Mouse (Mus musculus) hindbrain, embryonic 15.5 days (tissue): ENCODE measurements around the gene Eef1akmt3. TPM values are rescaled to one million over a fixed set of nuclear protein-coding genes. Genes with fewer than 3 reads are reported as not detected.

Experiments used
- ATAC-seq: fragments of 200-750 bp; cut with Nextera tagmentation; 2 replicates; pipeline ENCODE4 v1.8.0; 2017; ENCODE audit warnings: low read depth, moderate number of reproducible peaks, moderate TSS enrichment; ENCODE audit not compliant: low FRiP score
- H3K27ac ChIP-seq: fragments of 300-500 bp; sonication (generic); replicated peaks from 2 replicates; pipeline ENCODE4 v1.5.1; 2015; ENCODE audit warnings: mild to moderate bottlenecking, inconsistent platforms
- H3K27me3 ChIP-seq: fragments of 300-500 bp; sonication (generic); 2 replicates; pipeline ENCODE4 v1.6.1; 2015; ENCODE audit warnings: control low read depth, inconsistent platforms
- H3K36me3 ChIP-seq: fragments of 300-500 bp; sonication (generic); 2 replicates; pipeline ENCODE4 v1.6.1; 2015; ENCODE audit warnings: control low read depth, inconsistent platforms
- H3K4me1 ChIP-seq: fragments of 300-500 bp; sonication (generic); replicated peaks from 2 replicates; pipeline ENCODE4 v1.6.1; 2015; ENCODE audit warnings: control low read depth, inconsistent platforms
- H3K4me2 ChIP-seq: fragments of 300-500 bp; sonication (generic); 2 replicates; pipeline ENCODE4 v1.6.1; 2015; ENCODE audit warnings: moderate library complexity, mild to moderate bottlenecking, inconsistent platforms
- H3K4me3 ChIP-seq: fragments of 300-500 bp; sonication (generic); 2 replicates; pipeline ENCODE4 v1.5.1; 2015; ENCODE audit warnings: mild to moderate bottlenecking, inconsistent platforms
- H3K9ac ChIP-seq: fragments of 300-500 bp; sonication (generic); 2 replicates; pipeline ENCODE4 v1.6.1; 2015; ENCODE audit warnings: inconsistent platforms
- H3K9me3 ChIP-seq: fragments of 300-500 bp; sonication (generic); 2 replicates; pipeline ENCODE4 v1.6.1; 2016; ENCODE audit warnings: control low read depth, inconsistent platforms
- WGBS: fragments of 180-500 bp; shearing (Covaris S2); methylation state at CpG from one replicate; pipeline ENCODE4 v1.1.7; 2015; 5-methylcytosine and 5-hydroxymethylcytosine counted together
- polyA plus RNA-seq: library from polyadenylated mRNA; unstranded; fragments of >200 nt; fragmentation: Nextera tagmentation; extraction: Ambion mirVana; gene quantifications from 2 replicates; pipeline ENCODE4 v1.2.1, GENCODE M21; 2015

The Eef1akmt3 gene
- 0.14 and 0.22 TPM in 2 replicates for polyA plus RNA-seq

DNA sequence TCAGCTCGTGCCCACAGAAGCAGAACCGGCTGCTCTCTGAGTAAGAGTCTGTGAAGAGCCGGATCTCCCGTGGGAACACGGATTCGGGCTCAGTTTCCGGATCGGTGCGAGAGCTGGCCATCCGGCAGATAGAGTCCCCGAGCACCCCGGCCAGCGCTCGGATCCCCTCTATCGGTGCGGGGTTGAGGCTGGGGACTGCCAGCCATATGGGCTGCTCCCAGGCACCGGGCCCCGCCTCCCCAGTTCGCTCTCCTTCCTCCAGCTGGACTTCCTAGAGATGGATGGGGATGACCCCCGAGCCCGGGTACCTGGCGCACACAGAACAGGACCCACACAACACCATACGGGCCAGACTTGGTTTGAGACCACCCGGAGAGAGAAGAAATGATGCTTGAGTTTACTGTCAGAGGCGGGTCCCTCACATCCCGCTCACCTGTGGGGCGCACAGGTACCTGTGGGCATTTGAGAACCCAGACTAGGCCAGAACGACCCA, at the start of gene Eef1akmt3, which contains the start of gene Mettl1:
TSS of gene Eef1akmt3 (minus strand) at position 240 of the 493 bp plus-strand sequence.
TSS of gene Mettl1 (plus strand) at position 141 of the 493 bp plus-strand sequence.
- Histone ChIP-seq H3K9me3 (no peaks in the 10 kb centered on the region), H3K27me3 (peaks cover 4% of the 10 kb centered on the region), H3K9ac (peak within 1 kb of the TSS; percentile 69), H3K36me3 (no peaks in the 10 kb centered on the region), H3K4me1 (peaks cover 14% of the 10 kb centered on the region), H3K27ac (peak within 1 kb of the TSS; percentile 47), H3K4me3 (peak within 1 kb of the TSS; percentile 69), H3K4me2 (peak within 1 kb of the TSS; percentile 93)
- under 1% methylated on average over 28 of the region's 28 CpGs for WGBS
- peak; percentile 73 for ATAC-seq

DNA sequence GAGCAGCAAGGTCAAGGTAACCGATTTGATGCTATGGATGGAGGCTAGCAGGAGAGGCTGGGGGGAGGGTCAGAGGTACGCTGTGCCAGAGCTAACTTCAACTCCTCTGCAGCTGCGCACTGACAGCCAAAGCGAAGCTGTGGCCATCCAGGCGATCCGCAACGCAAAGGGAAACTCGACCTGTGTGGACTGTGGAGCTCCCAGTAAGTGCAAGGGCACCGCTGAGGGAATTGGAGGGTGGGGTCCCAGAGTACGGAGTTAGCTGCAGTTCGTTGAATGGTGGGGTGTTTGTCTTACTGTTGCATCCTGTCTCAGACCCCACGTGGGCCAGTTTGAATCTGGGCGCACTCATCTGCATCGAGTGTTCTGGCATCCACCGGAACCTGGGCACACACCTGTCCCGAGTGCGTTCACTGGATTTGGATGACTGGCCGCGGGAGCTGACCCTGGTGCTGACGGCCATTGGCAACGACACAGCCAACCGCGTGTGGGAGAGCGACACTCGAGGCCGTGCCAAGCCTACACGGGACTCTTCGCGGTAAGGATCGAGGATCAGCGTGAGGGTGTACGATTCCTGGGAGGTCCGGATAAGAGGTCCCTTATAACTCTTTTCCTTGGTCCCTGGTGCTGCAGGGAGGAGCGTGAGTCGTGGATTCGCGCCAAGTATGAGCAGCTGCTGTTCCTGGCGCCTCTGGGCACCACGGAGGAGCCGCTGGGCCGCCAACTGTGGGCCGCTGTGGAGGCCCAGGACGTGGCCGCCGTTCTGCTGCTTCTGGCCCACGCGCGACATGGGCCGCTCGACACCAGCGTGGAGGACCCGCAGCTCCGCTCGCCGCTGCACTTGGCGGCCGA, 49.5 kb upstream of the Eef1akmt3 start:
- no peak overlapping the region for H3K9ac ChIP-seq
- no peak overlapping the region for H3K27ac ChIP-seq
- 16% methylated on average over 57 of the region's 57 CpGs for WGBS
- peaks cover 32% of the 10 kb centered on the region for H3K4me1 ChIP-seq
- peaks cover 24% of the 10 kb centered on the region for H3K36me3 ChIP-seq
- H3K4me2 ChIP-seq = peak overlapping the region; percentile 44
- H3K27me3 ChIP-seq = peaks cover 51% of the 10 kb centered on the region
- H3K4me3 ChIP-seq = peak overlapping the region; percentile 18
- no peaks in the 10 kb centered on the region for H3K9me3 ChIP-seq
- ATAC-seq = no peak

DNA sequence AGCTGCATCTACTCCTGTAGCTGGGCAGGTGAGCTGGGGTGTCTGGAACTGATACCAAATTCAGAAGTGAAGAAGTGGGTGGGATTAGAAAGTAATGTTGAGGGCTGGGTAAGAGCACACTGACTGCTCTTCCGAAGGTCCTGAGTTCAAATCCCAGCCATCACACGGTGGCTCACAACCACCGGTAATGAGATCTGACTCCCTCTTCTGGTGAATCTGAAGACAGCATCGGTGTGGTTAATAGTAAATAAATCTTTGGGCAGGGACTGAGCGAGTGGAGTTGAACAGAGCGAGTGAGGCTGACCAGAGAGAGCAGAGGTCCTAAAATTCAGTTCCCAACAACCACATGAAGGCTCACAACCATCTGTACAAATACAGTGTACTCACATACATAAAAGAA, 44.3 kb upstream of the Eef1akmt3 start:
- Histone ChIP-seq H3K4me1 (peaks cover 32% of the 10 kb centered on the region), H3K4me3 (no peak overlapping the region), H3K9ac (no peak overlapping the region), H3K4me2 (no peak overlapping the region), H3K9me3 (no peaks in the 10 kb centered on the region), H3K27ac (no peak overlapping the region), H3K27me3 (peaks cover 37% of the 10 kb centered on the region), H3K36me3 (peaks cover 49% of the 10 kb centered on the region)
- 69% methylated on average over 6 of the region's 6 CpGs for WGBS
- no peak for ATAC-seq

DNA sequence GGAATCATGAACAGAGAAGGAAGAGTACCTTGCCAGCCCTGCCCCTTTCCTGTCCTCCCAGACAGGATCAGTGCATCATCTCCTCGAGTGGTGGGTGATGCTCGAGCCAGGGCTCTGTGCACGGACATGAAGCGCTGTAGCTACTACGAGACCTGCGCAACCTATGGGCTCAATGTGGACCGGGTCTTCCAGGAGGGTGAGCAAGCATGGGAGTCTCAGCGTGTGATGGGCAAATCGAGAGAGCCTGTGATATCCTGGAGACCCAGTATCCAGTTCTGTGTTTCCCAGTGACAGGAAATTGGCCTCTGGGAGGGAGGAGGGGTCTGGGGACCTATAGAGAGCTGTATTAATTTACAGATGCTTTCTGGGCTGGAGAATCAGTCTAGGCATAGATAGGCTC, 43.7 kb upstream of the Eef1akmt3 start:
- H3K36me3 ChIP-seq = peaks cover 45% of the 10 kb centered on the region
- H3K4me1 ChIP-seq = peaks cover 33% of the 10 kb centered on the region
- H3K27me3 ChIP-seq = peaks cover 31% of the 10 kb centered on the region
- 85% methylated on average over 9 of the region's 9 CpGs for WGBS
- no peak overlapping the region for H3K9ac ChIP-seq
- H3K27ac ChIP-seq = no peak overlapping the region
- H3K4me2 ChIP-seq = no peak overlapping the region
- no peak for ATAC-seq
- no peaks in the 10 kb centered on the region for H3K9me3 ChIP-seq
- H3K4me3 ChIP-seq = no peak overlapping the region

DNA sequence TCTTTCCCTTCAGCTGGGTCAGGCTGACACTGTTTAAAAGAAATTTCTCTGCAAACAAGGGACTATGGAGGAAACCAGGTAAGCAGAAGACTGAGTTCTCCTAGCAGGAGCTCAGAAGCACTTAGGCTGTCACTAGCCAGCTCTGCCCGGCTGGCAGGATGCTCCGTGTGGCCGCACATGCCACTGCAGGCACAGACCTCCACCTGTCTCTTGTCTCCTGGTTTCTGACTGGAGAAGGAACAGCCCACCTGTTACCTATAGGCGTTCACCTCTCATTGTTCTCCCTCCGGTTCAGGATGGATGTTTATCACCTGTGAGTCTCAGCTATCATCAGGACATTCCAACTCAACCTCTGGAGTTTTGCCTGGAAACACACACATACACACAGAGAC, 42.6 kb upstream of the Eef1akmt3 start:
- H3K4me2 ChIP-seq = no peak overlapping the region
- peaks cover 37% of the 10 kb centered on the region for H3K4me1 ChIP-seq
- no peak for ATAC-seq
- H3K4me3 ChIP-seq = no peak overlapping the region
- H3K27me3 ChIP-seq = peaks cover 20% of the 10 kb centered on the region
- no peak overlapping the region for H3K9ac ChIP-seq
- H3K27ac ChIP-seq = no peak overlapping the region
- peaks cover 44% of the 10 kb centered on the region for H3K36me3 ChIP-seq
- 56% methylated on average over 5 of the region's 5 CpGs for WGBS
- no peaks in the 10 kb centered on the region for H3K9me3 ChIP-seq

DNA sequence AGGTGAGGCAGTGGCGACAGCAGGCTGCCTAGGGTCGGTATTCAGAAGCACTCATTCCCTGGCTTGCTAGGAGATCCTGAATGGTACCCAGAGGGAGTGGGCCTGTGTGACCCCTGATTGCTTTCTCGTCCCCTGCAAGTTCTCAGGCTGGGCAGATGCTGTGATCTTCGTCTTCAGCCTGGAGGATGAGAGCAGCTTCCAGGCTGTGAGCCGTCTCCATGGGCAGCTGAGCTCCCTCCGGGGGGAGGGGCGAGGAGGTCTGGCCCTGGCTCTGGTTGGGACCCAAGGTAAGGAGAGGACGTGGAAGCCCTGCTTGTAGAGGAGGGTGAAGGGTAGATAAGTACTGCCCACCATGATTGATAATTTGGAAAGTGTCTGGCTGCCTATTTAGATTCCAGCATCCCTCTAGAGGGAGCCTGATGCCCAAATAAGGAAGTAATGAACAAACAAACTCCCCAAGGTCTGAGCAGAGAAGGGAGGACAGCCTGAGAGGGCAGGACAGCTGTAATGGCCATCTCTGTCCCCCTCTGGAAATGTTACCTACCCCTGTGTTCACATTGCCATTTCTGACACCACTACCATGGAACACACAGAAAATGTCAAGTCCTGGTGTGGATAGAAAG, 42.1 kb upstream of the Eef1akmt3 start:
- no peaks in the 10 kb centered on the region for H3K9me3 ChIP-seq
- 30% methylated on average over 8 of the region's 8 CpGs for WGBS
- H3K9ac ChIP-seq = no peak overlapping the region
- peaks cover 39% of the 10 kb centered on the region for H3K4me1 ChIP-seq
- H3K4me2 ChIP-seq = no peak overlapping the region
- peaks cover 41% of the 10 kb centered on the region for H3K36me3 ChIP-seq
- H3K27me3 ChIP-seq = peaks cover 16% of the 10 kb centered on the region
- H3K27ac ChIP-seq = no peak overlapping the region
- no peak overlapping the region for H3K4me3 ChIP-seq
- no peak for ATAC-seq

DNA sequence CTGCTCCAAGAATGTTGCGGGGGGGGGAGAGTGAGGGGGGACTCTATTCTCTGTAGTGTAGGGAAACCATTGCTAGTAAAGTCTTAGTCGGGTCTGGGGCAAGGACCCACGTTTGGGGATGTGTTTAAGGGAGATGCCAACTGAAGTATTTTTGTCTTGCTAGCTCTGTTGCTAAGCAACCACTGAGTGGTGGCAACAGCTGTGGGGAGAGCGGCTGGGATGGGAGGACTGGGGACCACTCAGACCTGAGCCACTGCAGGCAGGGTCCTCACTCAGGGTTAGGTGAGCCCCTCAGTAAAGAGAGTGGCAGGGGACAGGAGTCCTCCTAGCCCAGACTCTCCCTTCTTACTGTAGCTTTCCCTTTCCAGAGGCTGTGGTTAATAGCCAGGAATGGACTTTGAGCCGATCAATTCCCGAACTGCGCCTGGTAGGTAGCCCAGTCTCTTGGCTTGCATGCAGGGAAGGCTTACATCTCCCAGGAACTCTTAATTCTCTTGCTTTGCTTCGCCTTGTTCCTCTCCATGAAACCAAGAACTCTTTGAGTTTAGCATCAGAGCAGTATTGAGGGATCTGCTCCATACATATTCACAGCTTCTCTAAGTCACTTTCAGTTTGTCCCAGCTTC, 40.8 kb upstream of the Eef1akmt3 start:
- Histone ChIP-seq H3K27me3 (peaks cover 3% of the 10 kb centered on the region), H3K4me2 (peak overlapping the region; percentile 94), H3K4me3 (peak overlapping the region; percentile 91), H3K27ac (no peak overlapping the region), H3K4me1 (peaks cover 52% of the 10 kb centered on the region), H3K9me3 (no peaks in the 10 kb centered on the region), H3K36me3 (peaks cover 28% of the 10 kb centered on the region), H3K9ac (0 out of 2 replicates have a peak overlapping the region, but pooled peaks have one; percentile 90)
- WGBS = 27% methylated on average over 8 of the region's 8 CpGs
- ATAC-seq = no peak

DNA sequence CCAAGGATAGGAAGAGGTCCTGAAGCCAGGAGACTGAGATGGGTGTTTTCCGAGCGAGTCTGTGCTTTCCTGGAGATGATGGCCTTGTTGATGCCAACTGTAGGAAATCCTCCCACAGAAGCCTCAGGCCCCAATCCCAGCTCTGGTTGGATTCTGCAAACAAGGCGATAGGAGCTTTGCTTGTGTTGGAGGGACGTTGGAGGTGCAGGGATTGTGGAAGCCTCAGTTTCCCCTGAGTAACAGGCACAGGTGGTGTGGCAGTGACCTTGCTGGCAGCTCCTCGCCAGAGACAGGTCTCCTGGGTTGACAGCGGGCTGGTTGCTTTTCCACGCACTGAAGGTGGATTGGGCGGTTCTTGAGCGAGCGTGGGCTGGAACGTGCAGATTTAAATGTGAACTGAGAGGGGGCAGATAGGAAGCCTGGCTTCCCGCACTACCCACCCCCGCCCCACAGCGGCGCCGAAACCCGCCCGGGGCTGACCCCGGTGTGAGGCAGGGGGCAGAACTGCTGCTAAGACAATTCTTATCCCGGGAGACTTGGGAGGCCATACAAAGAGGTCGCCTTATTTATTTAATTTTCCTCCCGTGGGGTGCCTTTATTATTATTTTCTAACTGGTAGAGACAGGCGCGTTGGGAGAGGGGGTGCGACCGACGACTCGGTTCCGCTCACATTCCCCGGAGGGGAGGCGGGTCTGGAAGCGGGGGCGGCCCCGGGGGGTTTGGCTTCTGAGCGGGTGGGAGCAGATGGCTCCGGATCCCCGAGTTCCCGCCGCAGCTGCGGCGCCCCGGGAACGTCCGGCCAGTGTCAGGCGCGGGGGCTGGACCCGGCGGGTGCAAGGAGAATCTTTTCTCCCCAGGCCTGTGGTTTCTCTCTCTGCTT, 39.8 kb upstream of the Eef1akmt3 start:
- Histone ChIP-seq H3K9me3 (no peaks in the 10 kb centered on the region), H3K4me2 (peak overlapping the region; percentile 94), H3K27ac (peak overlapping the region; percentile 36; the same call in 1 of the 2 replicates), H3K36me3 (peaks cover 26% of the 10 kb centered on the region), H3K4me3 (peak overlapping the region; percentile 91), H3K9ac (peak overlapping the region; percentile 90), H3K27me3 (no peaks in the 10 kb centered on the region), H3K4me1 (peaks cover 56% of the 10 kb centered on the region)
- WGBS = 1% methylated on average over 48 of the region's 48 CpGs
- ATAC-seq = no peak

DNA sequence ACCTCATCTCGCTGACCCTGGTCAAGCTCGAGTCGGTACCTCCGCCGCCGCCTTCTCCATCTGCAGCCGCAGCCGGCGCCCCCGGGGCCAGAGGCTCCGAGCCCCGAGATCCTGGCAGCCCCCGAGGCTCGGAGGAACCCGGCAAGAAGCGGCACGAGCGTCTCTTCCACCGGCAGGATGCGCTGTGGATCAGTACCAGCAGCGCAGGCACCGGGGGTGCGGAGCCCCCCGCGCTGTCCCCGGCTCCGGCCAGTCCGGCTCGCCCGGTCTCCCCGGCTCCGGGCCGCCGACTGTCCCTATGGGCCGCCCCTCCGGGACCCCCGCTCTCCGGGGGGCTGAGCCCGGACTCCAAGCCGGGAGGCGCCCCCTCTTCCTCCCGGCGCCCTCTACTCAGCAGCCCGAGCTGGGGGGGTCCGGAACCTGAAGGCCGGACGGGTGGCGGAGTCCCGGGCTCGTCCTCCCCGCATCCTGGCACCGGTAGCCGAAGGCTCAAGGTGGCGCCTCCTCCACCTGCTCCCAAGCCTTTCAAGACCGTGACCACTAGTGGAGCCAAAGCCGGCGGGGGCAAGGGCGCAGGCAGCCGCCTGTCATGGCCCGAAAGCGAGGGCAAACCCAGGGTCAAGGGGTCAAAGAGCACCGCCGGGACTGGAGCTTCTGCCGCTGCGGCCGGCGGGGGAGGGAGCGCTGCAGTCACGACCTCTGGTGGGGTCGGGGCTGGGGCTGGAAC, 38.5 kb upstream of the Eef1akmt3 start:
- Histone ChIP-seq H3K9me3 (no peaks in the 10 kb centered on the region), H3K4me3 (peak overlapping the region; percentile 91), H3K27me3 (no peaks in the 10 kb centered on the region), H3K4me2 (peak overlapping the region; percentile 94), H3K4me1 (peaks cover 58% of the 10 kb centered on the region), H3K27ac (peak overlapping the region; percentile 93), H3K36me3 (peaks cover 20% of the 10 kb centered on the region), H3K9ac (peak overlapping the region; percentile 90)
- 1% methylated on average over 50 of the region's 70 CpGs for WGBS
- ATAC-seq = no peak

DNA sequence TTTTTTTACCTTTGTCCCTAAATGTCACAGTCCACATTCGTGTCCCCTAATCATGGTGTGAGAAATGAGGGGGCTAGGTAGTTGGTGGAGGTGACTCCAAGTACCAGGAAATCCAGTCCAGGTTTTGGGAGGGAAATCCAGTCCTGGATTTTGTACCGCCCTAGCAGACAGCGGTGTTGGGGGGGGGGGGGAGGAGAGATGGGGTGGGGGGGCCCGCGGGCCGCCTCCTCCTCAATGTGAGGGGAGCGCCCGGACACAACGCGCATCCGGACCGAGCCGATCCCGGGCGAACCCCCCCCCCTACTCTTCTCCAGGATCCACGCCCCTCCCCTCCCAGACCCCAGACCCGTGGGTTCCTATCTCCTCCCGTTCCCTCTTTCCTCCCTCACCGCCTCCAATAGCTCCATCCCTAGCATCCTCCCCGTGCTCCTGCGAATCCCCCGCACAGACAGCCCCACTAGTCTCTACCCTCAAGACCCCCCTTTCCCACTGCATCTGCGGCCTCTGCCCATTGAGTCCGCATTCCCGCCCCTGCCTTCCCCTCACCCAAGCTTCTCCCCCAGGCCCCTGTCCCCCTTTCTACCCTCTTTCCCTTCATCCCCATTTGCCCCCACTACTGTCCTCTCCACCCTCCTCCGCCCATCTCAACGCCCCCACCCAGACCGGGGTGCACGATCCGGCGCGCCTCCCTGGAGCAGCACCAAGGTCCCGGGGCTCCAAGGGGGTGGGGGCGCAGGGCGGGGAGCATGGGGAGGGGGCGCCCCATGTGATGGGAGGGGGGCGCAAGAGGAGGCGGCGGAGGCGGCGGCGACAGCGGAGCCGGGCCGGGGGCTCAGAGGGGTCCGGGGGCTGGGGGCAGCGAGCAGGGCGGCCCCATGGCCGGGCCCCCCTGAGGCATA, 37.6 kb upstream of the Eef1akmt3 start:
- Histone ChIP-seq H3K4me1 (peaks cover 58% of the 10 kb centered on the region), H3K27me3 (no peaks in the 10 kb centered on the region)
- peak; percentile 81 for ATAC-seq

More for the DNA sequence above, 37.6 kb upstream of the Eef1akmt3 start:
- Histone ChIP-seq H3K27ac (peak overlapping the region; percentile 93), H3K4me2 (peak overlapping the region; percentile 94), H3K36me3 (peaks cover 11% of the 10 kb centered on the region; the same call in 1 of the 2 replicates), H3K4me3 (peak overlapping the region; percentile 91), H3K9ac (peak overlapping the region; percentile 90), H3K9me3 (no peaks in the 10 kb centered on the region)
- under 1% methylated on average over 31 of the region's 49 CpGs for WGBS
